Mouse (Mus musculus) heart, adult 18-20 months (tissue): ENCODE results near the gene Asap2. TPM values are rescaled to one million over a fixed set of nuclear protein-coding genes. Genes with fewer than 3 reads are reported as not detected.

Experiments used
- DNase-seq, 2 experiments: peaks; one replicate each; pipeline ENCODE4 v3.0.0; 2021 to 2022; ENCODE audit warnings: mixed read lengths in 1 of 2
- total RNA-seq, 2 experiments: library from RNA; stranded (reverse); gene quantifications; 2 replicates each; pipeline ENCODE4 v1.2.3; 2021

The Asap2 gene
- total RNA-seq, 2 experiments from 2014 or later = 9.5 to 9.8 TPM

DNA sequence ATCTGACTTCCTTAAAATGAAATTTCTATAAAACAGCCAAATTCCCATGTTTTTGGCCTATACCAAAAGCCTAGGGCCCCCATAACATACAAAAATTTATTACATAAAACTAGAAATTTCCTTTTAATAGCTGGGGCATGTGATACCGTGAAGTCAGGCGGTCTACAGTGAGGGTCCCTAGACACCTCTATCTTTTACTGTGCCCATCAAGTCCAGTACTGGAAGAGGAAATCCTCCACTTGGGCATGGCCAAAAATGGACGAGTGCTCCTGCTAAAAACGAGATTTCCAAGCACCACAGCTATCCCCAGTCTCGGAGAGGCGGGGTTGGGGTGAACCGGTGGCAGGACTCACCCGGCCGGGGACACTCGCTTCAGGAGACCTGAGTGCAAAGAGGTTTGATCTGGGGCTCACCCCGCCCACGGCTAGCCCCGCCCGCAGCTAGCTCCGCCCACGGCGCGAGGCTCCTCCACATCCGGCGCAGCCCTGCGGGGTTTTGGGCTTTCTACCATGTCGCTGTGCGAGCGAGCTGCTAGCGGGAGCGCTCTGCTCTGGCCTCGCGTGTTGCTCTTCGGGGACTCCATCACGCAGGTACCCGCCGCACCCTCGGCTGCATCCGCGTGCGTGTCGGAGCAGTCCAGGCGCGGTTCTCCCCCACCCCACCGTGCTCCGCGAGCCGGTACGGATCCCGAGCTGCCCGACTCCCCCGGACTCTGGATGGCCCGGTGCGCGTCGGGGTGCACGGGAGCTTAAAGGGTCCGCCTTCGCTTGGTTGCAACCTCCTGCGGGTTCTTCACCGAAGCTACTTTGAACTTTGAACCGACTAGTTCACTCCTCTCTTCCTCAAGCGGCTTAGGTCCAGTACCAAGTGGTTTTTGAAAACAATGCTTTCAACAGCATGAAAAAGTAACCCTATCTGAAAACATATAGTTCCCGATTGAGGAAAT is 325.9 kb downstream of the Asap2 start, which contains the start of gene Iah1:
Gene Iah1 (plus strand): TSS at position 467 of the 946 bp plus-strand sequence.
- peak; percentile 89 to 92 for DNase-seq

DNA sequence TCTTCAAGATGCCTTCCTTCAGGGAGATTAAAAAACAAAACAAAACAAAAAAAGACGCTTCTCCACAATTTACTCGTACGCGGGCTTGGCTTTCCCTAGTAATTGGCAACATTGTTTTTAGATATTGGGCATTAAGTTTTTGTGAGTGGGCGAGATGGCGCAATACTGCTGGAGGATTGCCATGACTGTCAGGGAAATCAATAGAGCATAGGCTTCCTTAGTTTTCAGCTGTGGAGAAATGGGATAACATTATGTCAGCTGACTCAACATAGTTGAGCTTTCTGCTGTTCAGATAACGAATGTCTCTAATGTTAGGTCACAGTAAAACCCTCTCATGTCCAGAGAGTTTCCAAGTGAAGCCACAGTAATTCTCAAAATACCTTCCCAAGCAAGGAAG is 326.6 kb downstream of the Asap2 start:
- DNase-seq = peak; percentile 68 to 83

DNA sequence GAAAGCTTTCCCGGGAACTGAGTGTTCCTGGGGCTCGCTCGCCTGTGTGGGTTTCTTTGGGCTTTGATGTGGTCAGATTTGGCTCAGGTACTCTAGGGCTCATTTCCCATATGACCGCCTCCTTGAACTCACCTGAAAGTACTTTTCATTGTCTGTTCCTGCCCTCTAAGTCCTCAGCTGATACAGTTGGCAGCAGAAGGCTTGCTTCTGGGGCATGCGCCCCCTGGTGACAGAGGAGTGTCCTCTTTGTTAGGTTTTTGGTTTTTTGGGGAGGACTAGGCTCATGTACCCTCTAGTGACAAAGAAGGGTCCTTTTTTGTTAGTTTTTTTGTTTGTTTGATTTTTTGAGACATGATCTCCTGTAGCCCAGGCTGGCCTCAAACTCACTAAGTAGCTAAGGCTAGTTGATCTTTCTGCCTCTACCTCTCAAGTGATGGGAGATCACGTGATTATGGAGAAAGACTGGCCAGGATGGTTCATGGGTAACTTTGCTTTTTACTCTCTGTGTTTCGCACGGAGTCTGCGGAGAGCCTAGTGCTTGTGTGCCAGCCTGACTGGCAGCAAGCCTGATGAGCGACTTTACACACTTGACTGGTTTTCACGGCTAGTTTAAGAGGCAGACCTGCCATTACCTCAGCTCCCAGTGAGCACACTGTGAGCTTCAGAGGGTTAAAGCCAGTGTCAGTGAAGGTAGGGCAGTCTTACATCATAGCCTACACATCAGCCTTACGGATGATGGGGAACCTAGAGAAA is 328.1 kb downstream of the Asap2 start:
- DNase-seq = peak; percentile 47 to 75
